Mouse (Mus musculus) heart, embryonic 11.5 days (tissue): Measurements from ENCODE around the gene Nt5c1b. TPM values are rescaled to one million over a fixed set of nuclear protein-coding genes. Genes with fewer than 3 reads are reported as not detected.
A peak's percentile ranks its signal among the peaks of the same experiment; 100 is the strongest.

Experiments used
- ATAC-seq: fragments of 200-750 bp; cut with Nextera tagmentation; replicated peaks from 2 replicates; pipeline ENCODE4 v1.8.0; 2017; ENCODE audit warnings: moderate library complexity; ENCODE audit not compliant: insufficient number of reproducible peaks, low FRiP score, low TSS enrichment
- H3K27ac ChIP-seq: fragments of 300-500 bp; sonication (generic); 2 replicates; pipeline ENCODE4 v1.5.1; 2014; ENCODE audit warnings: mild to moderate bottlenecking, low read depth, low read length
- H3K27me3 ChIP-seq: fragments of 300-500 bp; sonication (generic); 2 replicates; pipeline ENCODE4 v1.6.1; 2014; ENCODE audit warnings: mild to moderate bottlenecking, low read length, mixed read lengths; ENCODE audit not compliant: control insufficient read depth, insufficient read depth
- H3K36me3 ChIP-seq: fragments of 300-500 bp; sonication (generic); 2 replicates; pipeline ENCODE4 v1.6.1; 2014; ENCODE audit warnings: mild to moderate bottlenecking, low read length, moderate library complexity, mixed read lengths; ENCODE audit not compliant: control insufficient read depth, insufficient read depth
- H3K4me1 ChIP-seq: fragments of 300-500 bp; sonication (generic); 2 replicates; pipeline ENCODE4 v1.6.1; 2014; ENCODE audit warnings: low read length; ENCODE audit not compliant: control insufficient read depth, insufficient read depth
- H3K4me2 ChIP-seq: fragments of 300-500 bp; sonication (generic); 2 replicates; pipeline ENCODE4 v1.6.1; 2014; ENCODE audit warnings: mild to moderate bottlenecking, moderate library complexity
- H3K4me3 ChIP-seq: fragments of 300-500 bp; sonication (generic); 2 replicates; pipeline ENCODE4 v1.5.1; 2014; ENCODE audit warnings: low read depth, low read length
- H3K9ac ChIP-seq: fragments of 300-500 bp; sonication (generic); 2 replicates; pipeline ENCODE4 v1.6.1; 2014; ENCODE audit warnings: mild to moderate bottlenecking, low read depth, low read length, moderate library complexity
- H3K9me3 ChIP-seq: fragments of 300-500 bp; sonication (generic); replicated peaks from 2 replicates; pipeline ENCODE4 v1.6.1; 2016; ENCODE audit warnings: low read length; ENCODE audit not compliant: control insufficient read depth
- WGBS: fragments of 180-500 bp; shearing (Covaris S2); extraction: QIAGEN DNeasy Blood & Tissue Kit; methylation state at CpG from one replicate; pipeline ENCODE4 v1.1.7; 2014; ENCODE audit not compliant: insufficient replicate concordance; 5-methylcytosine and 5-hydroxymethylcytosine counted together
- polyA plus RNA-seq: library from polyadenylated mRNA; unstranded; fragments of >200 nt; fragmentation: Nextera tagmentation; extraction: Ambion mirVana; gene quantifications from 2 replicates; pipeline ENCODE4 v1.2.1, GENCODE M21; 2014

Nt5c1b gene
- not detected in 2 replicates for polyA plus RNA-seq

DNA sequence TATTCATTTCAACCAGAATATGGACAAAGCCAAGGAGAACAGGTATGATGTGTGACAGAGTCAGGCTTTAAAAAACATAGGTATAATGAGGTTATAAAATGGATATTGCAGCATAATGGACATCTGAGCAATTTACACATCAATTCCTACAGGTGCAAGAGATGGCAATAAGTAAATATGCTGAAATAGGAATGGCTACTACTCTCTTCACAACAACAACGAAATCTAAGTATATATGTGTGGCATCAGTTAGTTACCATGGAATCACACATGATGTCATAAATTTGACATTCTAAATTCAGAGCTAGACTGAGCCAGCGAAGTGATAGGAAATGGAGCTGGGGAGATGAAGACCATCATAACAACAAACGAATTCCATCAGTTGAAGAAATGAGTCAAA, at the start of gene Nt5c1b:
Gene Nt5c1b (plus strand): TSS at position 301 of the 400 bp plus-strand sequence.
- no peaks in the 10 kb centered on the region for H3K4me1 ChIP-seq
- H3K36me3 ChIP-seq: no peaks in the 10 kb centered on the region
- no peaks in the 10 kb centered on the region for H3K9me3 ChIP-seq
- WGBS: 71% methylated on average over 3 of the region's 3 CpGs
- H3K27me3 ChIP-seq: no peaks in the 10 kb centered on the region
- no peak within 1 kb of the TSS for H3K4me3 ChIP-seq
- no peak within 1 kb of the TSS for H3K9ac ChIP-seq
- H3K27ac ChIP-seq: no peak within 1 kb of the TSS
- H3K4me2 ChIP-seq: no peak within 1 kb of the TSS
- no peak for ATAC-seq

DNA sequence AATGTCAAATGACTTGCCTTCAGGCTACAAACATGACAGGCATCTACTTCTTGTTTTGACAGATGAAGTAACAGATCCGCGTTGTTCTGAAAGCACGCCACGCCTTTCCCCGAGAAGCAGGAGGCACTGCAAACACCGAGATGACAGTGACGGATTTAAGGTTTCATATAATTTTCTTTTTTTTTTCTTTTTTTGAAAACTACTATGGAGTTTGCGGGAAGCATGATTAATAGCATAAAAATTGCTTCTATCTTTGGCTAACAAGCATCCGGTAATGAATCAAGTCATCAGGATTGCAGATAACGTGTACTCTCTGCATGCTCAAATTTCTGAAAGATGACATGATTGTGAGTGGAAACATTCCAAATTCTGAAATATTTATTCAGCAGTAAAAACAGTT, 42.1 kb upstream of the Nt5c1b start:
- H3K4me1 ChIP-seq: no peaks in the 10 kb centered on the region
- H3K9me3 ChIP-seq: no peaks in the 10 kb centered on the region
- no peaks in the 10 kb centered on the region for H3K36me3 ChIP-seq
- no peak for ATAC-seq
- WGBS: 78% methylated on average over 10 of the region's 10 CpGs
- H3K9ac ChIP-seq: no peak overlapping the region
- no peaks in the 10 kb centered on the region for H3K27me3 ChIP-seq
- no peak overlapping the region for H3K4me2 ChIP-seq
- H3K27ac ChIP-seq: no peak overlapping the region
- no peak overlapping the region for H3K4me3 ChIP-seq

DNA sequence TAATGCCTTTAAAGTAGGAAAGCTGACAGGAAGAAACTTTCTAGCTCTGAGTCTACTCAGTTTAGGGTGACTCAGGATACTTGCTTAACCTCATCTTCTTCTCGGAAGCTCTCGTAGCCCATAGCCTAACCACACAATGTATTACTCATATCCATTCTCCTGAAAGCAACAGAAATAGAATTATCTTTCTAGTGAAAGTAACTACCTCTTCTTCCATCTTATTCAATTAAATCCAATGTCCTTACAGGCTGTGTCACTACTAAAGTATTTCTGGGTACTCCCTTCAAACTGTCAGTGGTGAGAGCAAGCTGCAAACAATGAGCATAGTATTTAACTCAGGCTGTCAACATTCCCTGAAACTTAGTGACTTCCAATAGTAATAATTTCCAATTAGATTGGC, 40.3 kb upstream of the Nt5c1b start:
- no peak overlapping the region for H3K9ac ChIP-seq
- no peak overlapping the region for H3K4me2 ChIP-seq
- no peak overlapping the region for H3K4me3 ChIP-seq
- 95% methylated on average over 2 of the region's 2 CpGs for WGBS
- no peaks in the 10 kb centered on the region for H3K36me3 ChIP-seq
- no peak for ATAC-seq
- H3K4me1 ChIP-seq: no peaks in the 10 kb centered on the region
- no peak overlapping the region for H3K27ac ChIP-seq
- H3K9me3 ChIP-seq: no peaks in the 10 kb centered on the region
- no peaks in the 10 kb centered on the region for H3K27me3 ChIP-seq

DNA sequence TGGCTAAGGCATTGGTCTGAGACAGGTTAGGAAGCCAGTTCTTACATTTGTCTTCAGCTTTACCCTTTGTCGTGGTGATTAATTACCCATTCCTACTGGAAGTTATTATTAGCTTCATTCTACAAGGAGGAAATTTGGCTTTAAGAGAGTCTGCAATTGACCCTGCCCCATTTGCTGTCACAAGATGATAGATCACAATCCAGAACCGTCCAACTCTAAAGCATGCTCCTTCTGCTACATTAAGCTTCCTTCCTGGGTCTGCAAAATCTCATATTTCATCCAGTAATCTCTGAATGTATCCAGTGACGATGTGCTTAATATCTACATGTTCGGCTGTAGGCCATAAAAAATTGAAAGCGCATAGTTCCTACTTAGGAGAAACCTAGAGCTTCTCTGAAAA, 29.2 kb upstream of the Nt5c1b start:
- WGBS: 68% methylated on average over 5 of the region's 5 CpGs

DNA sequence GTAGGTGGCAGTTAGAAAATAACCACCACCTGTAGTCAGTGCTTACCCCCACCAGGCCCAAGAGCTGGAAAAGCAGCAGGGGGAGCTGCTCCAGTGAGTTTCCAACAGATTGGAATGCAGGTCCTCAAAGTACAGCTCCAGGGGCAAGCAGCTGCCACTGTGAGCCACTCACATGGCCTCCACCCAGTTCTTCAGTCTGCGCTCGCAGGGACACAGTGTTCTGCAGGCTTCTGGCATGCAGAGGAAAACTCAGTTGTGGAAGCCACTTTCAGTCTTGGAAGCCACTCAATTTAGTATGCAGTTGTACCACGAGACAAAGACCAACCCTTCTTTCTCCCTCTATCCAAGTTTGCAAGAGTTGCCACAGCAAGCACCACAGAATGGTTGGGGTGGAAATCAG, 19.1 kb upstream of the Nt5c1b start:
- no peaks in the 10 kb centered on the region for H3K27me3 ChIP-seq
- no peaks in the 10 kb centered on the region for H3K36me3 ChIP-seq
- no peak overlapping the region for H3K27ac ChIP-seq
- no peak overlapping the region for H3K4me2 ChIP-seq
- WGBS: 60% methylated on average over 3 of the region's 3 CpGs
- H3K9ac ChIP-seq: no peak overlapping the region
- H3K4me1 ChIP-seq: no peaks in the 10 kb centered on the region
- H3K4me3 ChIP-seq: no peak overlapping the region
- ATAC-seq: no peak
- H3K9me3 ChIP-seq: no peaks in the 10 kb centered on the region

More for the DNA sequence above, 29.2 kb upstream of the Nt5c1b start:
- H3K36me3 ChIP-seq: no peaks in the 10 kb centered on the region
- no peak overlapping the region for H3K27ac ChIP-seq
- H3K4me2 ChIP-seq: no peak overlapping the region
- H3K4me3 ChIP-seq: no peak overlapping the region
- ATAC-seq: no peak
- no peaks in the 10 kb centered on the region for H3K4me1 ChIP-seq
- H3K27me3 ChIP-seq: no peaks in the 10 kb centered on the region
- H3K9ac ChIP-seq: no peak overlapping the region
- no peaks in the 10 kb centered on the region for H3K9me3 ChIP-seq

DNA sequence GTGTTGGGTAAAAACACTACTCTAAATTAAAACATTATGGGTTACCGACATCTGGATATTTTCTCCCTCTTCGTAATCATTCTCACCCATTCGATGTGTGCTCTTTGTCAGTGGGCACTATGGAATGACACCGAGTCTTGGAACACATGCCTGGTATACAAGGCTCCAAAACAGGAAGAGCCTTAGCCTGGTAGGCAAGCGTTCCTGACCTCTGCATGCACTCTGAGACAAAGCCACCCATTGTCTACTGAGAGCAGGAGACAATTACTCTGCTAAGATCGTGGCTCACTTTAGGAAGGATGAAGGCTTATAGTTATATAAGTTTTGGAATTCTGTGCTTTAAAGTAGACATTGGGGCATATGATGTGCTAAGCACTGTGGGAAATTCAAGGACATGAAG, 12.0 kb upstream of the Nt5c1b start:
- Histone ChIP-seq H3K36me3 (no peaks in the 10 kb centered on the region), H3K27ac (no peak overlapping the region)

DNA sequence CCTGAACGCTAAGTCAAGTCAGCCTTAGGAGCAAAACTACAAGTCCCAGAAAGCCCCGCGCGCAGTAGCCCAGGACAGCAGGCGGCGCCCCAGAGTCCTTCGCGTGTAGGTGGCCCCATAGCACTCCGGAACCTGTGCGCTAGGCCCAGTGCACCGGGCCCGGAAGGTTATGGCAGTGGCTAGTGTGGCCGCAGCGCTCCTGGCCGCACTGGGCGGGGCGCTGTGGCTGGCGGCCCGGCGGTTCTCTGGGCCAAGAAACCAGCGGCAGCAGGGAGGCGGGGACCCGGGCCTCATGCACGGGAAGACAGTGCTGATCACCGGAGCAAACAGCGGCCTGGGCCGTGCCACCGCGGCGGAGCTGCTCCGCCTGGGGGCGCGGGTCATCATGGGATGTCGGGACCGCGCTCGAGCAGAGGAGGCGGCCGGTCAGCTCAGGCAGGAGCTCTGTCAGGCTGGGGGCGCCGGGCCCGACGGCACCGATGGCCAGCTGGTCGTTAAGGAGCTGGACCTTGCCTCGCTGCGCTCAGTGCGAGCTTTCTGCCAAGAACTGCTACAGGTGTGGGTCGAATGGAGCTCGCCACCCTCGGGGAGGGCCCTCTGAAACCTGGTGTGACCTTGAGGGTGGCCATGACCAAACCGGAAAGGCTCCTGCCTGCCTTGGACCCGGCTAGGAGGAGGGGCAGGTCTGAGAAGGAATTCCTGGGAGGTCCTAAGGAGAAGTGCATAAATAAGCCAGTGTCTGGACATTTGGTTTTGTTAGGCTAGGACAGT, 21.1 kb downstream of the Nt5c1b start, which contains the start of gene Rdh14:
Gene Rdh14 (plus strand): TSS at position 102 of the 771 bp plus-strand sequence.
- Histone ChIP-seq H3K4me3 (peak within 1 kb of the TSS; percentile 80), H3K36me3 (no peaks in the 10 kb centered on the region), H3K27me3 (no peaks in the 10 kb centered on the region), H3K4me2 (peak within 1 kb of the TSS; percentile 64), H3K9me3 (no peaks in the 10 kb centered on the region), H3K27ac (peak within 1 kb of the TSS; percentile 97), H3K4me1 (peaks cover 3% of the 10 kb centered on the region; the same call in 1 of the 2 replicates), H3K9ac (peak within 1 kb of the TSS; percentile 97)
- under 1% methylated on average over 51 of the region's 53 CpGs for WGBS
- peak; percentile 95 for ATAC-seq

More for the DNA sequence above, 12.0 kb upstream of the Nt5c1b start:
- H3K4me1 ChIP-seq: no peaks in the 10 kb centered on the region
- H3K4me2 ChIP-seq: no peak overlapping the region
- no peak for ATAC-seq
- H3K27me3 ChIP-seq: no peaks in the 10 kb centered on the region
- 55% methylated on average over 6 of the region's 6 CpGs for WGBS
- no peak overlapping the region for H3K4me3 ChIP-seq
- no peaks in the 10 kb centered on the region for H3K9me3 ChIP-seq
- H3K9ac ChIP-seq: no peak overlapping the region

DNA sequence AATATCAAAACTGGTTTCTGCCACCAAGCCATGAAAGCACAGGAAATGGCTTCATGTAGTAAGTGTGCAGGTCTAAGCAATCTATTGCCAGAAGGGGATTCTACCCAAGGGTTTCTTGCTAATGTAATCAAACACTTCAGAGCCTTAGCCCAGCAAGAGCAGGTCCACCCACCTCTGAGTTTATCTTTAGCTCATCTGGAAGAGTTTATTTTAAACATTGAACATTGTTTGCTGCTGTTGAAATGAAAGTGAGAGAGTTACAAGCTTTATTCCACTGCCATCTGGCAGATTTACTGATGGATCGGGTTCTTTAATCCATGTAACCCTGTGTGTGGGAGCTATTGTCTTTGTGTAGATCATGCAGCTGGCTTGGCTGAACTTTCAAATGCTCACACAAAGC, 31.0 kb downstream of the Nt5c1b start:
- H3K9ac ChIP-seq: no peak overlapping the region
- no peak for ATAC-seq
- no peak overlapping the region for H3K4me2 ChIP-seq
- no peaks in the 10 kb centered on the region for H3K36me3 ChIP-seq
- no peak overlapping the region for H3K27ac ChIP-seq
- no peaks in the 10 kb centered on the region for H3K4me1 ChIP-seq
- WGBS: 72% methylated on average over 1 of the region's 1 CpGs
- H3K27me3 ChIP-seq: no peaks in the 10 kb centered on the region
- H3K9me3 ChIP-seq: no peaks in the 10 kb centered on the region
- H3K4me3 ChIP-seq: no peak overlapping the region
